Mouse (Mus musculus) intestine, postnatal 0 days (tissue): ENCODE results near the gene 1110008L16Rik. TPM values are rescaled to one million over a fixed set of nuclear protein-coding genes. Genes with fewer than 3 reads are reported as not detected.
"Not testable (repeated sequence)": the region's sequence is repeated elsewhere in the genome, so short reads cannot be mapped to it uniquely, and the experiment has no call there.

ENCODE experiments used
- ATAC-seq: fragments of 200-750 bp; cut with Nextera tagmentation; 2 replicates; pipeline ENCODE4 v1.8.0; 2017; ENCODE audit warnings: mild to moderate bottlenecking, moderate TSS enrichment, moderate library complexity
- H3K27ac ChIP-seq: fragments of 300-500 bp; sonication (generic); 2 replicates; pipeline ENCODE4 v1.5.1; 2014; ENCODE audit warnings: mild to moderate bottlenecking, low read depth, low read length, moderate library complexity
- H3K27me3 ChIP-seq: fragments of 300-500 bp; sonication (generic); replicated peaks from 2 replicates; pipeline ENCODE4 v1.6.1; 2014; ENCODE audit warnings: low read length, mixed read lengths; ENCODE audit not compliant: control insufficient read depth, insufficient read depth
- H3K36me3 ChIP-seq: fragments of 300-500 bp; sonication (generic); 2 replicates; pipeline ENCODE4 v1.6.1; 2014; ENCODE audit warnings: mild to moderate bottlenecking, moderate library complexity; ENCODE audit not compliant: control insufficient read depth, insufficient read depth
- H3K4me1 ChIP-seq: fragments of 300-500 bp; sonication (generic); replicated peaks from 2 replicates; pipeline ENCODE4 v1.6.1; 2014; ENCODE audit warnings: antibody characterized with exemption, low read length, mixed read lengths; ENCODE audit not compliant: control insufficient read depth, insufficient read depth
- H3K4me2 ChIP-seq: fragments of 300-500 bp; sonication (generic); replicated peaks from 2 replicates; pipeline ENCODE4 v1.6.1; 2014; ENCODE audit warnings: low read depth, mild to moderate bottlenecking, moderate library complexity
- H3K4me3 ChIP-seq: fragments of 300-500 bp; sonication (generic); 2 replicates; pipeline ENCODE4 v1.5.1; 2014; ENCODE audit warnings: low read depth, low read length
- H3K9ac ChIP-seq: fragments of 300-500 bp; sonication (generic); 2 replicates; pipeline ENCODE4 v1.6.1; 2014; ENCODE audit warnings: mild to moderate bottlenecking, low read depth, low read length
- H3K9me3 ChIP-seq: fragments of 300-500 bp; sonication (generic); 2 replicates; pipeline ENCODE4 v1.6.1; 2016; ENCODE audit warnings: mixed run types; ENCODE audit not compliant: control insufficient read depth
- CTCF ChIP-seq: sonication (generic); IDR thresholded peaks from 2 replicates; pipeline ENCODE4 v1.5.1; 2016; ENCODE audit warnings: low read depth, mild to moderate bottlenecking, control low read depth, antibody characterized with exemption, moderate library complexity
- WGBS: fragments of 180-500 bp; shearing (Covaris S2); extraction: QIAGEN DNeasy Blood & Tissue Kit; methylation state at CpG from one replicate; pipeline ENCODE4 v1.1.7; 2014; 5-methylcytosine and 5-hydroxymethylcytosine counted together
- polyA plus RNA-seq: library from polyadenylated mRNA; unstranded; fragments of >200 nt; fragmentation: Nextera tagmentation; extraction: Ambion mirVana; gene quantifications from 2 replicates; pipeline ENCODE4 v1.2.1, GENCODE M21; 2015

Gene 1110008L16Rik
- polyA plus RNA-seq, 1 experiment from 2014 or later, result 11.9 TPM

DNA sequence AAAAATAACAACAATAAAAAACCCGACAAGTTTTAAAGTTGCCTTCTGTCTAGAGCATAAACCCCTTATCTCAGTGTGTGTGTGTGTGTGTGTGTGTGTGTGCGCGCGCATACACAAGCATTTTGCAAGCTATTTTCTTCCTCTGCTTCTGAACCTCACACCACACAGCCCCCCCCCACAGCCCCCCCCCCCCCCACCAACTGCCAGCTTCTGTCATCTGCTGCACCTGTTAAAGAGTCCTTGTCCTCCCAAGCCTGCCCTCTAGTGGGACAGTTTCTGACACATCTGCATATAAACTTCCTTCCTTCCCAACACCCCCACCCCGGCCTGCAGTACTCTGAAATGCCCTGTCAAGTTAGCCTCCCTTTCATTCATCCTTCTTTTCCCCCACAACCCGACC lies 89.1 kb downstream of the 1110008L16Rik start:
- no peaks in the 10 kb centered on the region for H3K27me3 ChIP-seq
- no peaks in the 10 kb centered on the region; the same call in 1 of the 2 replicates for H3K36me3 ChIP-seq
- H3K9me3 ChIP-seq, result no peaks in the 10 kb centered on the region
- H3K4me2 ChIP-seq, result no peak overlapping the region
- peak; percentile 64 for TF ChIP-seq CTCF
- 63% methylated on average over 6 of the region's 6 CpGs for WGBS
- H3K27ac ChIP-seq, result no peak overlapping the region
- H3K4me1 ChIP-seq, result no peaks in the 10 kb centered on the region
- peak; percentile 32 for ATAC-seq
- no peak overlapping the region for H3K9ac ChIP-seq
- H3K4me3 ChIP-seq, result no peak overlapping the region

DNA sequence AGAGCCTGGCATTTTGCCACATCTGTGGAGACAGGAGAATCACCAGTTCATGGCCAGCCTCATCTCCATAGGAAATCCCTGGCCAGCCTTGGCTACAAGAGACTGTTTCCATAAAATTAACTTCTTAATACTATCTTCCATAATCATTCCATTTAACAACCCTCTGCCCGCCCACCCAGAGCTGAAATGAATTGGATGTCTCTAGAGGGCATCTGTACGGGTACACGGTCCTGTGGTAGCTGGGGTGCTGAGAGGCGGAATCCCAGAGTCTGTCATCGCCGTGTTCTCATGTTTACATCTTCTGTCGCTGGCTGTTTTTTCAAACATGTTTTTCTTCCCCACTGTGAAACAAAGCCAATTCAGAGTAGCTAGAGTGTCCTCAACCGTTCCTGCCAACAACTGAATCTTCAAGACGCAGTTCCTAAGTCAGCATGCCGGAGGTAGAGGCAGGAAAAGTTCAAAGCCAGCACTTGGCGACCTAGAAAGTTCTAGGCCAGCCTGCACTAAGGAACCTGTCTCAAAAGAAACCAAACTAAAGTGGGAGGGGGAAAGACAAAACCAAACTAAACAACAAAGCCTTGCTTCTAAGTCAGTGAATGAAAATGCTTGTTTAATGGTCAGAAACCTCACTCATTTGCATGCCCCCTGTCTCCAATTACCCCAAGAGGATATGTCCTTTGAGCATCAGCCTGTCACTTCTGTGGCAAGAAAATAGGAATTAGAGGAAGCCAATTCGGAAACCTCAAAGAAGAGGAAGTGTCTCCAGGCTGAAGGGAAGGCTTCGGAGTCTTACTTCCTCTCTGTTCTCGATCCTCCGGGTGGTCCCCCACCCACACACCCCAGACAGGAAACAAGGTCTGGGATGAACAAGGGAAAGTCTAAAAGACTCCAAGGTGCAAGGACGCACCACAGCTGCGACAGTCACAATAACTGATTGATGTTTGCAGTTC lies 90.0 kb downstream of the 1110008L16Rik start:
- no peak for ATAC-seq
- H3K9ac ChIP-seq, result no peak overlapping the region

DNA sequence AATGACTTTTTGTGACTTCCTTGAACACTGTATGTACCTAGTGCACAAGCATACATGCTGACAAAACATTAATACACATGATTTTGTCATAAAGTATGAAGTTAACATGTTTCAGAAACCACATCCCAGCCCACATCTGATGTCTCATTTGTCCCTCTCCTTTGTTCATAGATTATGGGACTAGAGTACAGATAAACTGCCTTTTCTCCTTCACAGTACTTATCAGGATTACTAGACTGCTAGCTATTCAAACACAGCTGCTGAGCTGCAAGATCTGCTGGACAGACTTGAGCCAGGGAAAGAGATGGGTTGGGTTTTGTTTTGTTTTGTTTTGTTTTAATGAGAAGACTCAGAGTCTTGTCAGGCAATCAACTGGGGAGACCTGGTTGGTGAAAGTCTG lies 92.7 kb downstream of the 1110008L16Rik start:
- no peak overlapping the region for H3K27ac ChIP-seq
- H3K4me1 ChIP-seq, result no peaks in the 10 kb centered on the region

More for the DNA sequence above, 90.0 kb downstream of the 1110008L16Rik start:
- H3K4me3 ChIP-seq, result no peak overlapping the region
- H3K36me3 ChIP-seq, result no peaks in the 10 kb centered on the region; the same call in 1 of the 2 replicates
- H3K4me1 ChIP-seq, result no peaks in the 10 kb centered on the region
- TF ChIP-seq CTCF, result no peak
- H3K27me3 ChIP-seq, result no peaks in the 10 kb centered on the region
- H3K4me2 ChIP-seq, result no peak overlapping the region
- H3K9me3 ChIP-seq, result no peaks in the 10 kb centered on the region
- 74% methylated on average over 17 of the region's 17 CpGs for WGBS
- H3K27ac ChIP-seq, result no peak overlapping the region

DNA sequence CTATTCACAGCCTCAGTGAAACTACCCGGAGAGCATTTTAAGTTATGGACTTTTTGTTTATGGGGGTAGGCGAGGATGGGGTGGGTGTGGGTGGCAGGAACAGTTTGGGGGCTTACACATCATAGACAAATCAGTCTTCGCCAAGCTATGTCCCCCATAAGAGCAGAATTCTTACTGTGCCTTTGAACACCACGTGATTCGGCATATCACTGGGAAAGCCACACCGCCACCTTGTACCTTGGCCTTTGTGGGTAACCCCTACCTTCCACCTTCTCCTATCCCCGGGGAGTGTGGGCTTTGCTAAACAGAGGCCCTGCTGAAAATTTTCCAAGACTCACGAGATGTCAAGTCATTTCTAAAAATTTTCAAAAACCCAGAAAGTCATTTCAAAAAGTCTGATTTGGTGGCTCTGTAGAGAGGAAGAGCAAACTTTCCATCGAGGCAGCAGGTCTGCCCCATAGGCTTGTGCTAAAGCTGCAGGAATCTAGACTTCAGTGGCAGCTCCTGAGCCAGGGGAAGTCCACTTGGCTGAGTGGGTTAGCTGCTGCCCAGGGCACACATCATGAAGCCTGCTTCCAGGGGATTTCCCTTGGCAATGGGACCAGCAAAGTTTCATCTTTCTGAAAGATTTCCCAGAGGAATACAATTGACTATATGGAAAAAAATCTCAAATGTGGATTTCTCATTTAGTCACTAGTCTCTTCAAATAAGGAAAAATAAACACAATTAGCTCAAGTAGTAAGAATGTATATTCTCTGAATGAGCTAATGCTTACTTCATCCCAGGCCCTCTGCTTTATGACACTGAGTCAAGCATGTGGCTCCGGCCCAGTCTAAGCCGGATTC lies 93.6 kb downstream of the 1110008L16Rik start:
- TF ChIP-seq CTCF, result no peak
- no peak for ATAC-seq
- WGBS, result 82% methylated on average over 11 of the region's 11 CpGs
- H3K27me3 ChIP-seq, result no peaks in the 10 kb centered on the region
- no peak overlapping the region for H3K4me2 ChIP-seq
- H3K4me3 ChIP-seq, result no peak overlapping the region
- no peaks in the 10 kb centered on the region for H3K4me1 ChIP-seq
- H3K36me3 ChIP-seq, result no peaks in the 10 kb centered on the region
- no peak overlapping the region for H3K9ac ChIP-seq
- no peaks in the 10 kb centered on the region for H3K9me3 ChIP-seq
- no peak overlapping the region for H3K27ac ChIP-seq

More for the DNA sequence above, 92.7 kb downstream of the 1110008L16Rik start:
- Histone ChIP-seq H3K4me2 (no peak overlapping the region), H3K36me3 (no peaks in the 10 kb centered on the region), H3K9me3 (no peaks in the 10 kb centered on the region), H3K4me3 (no peak overlapping the region), H3K27me3 (no peaks in the 10 kb centered on the region), H3K9ac (no peak overlapping the region)
- no peak for ATAC-seq
- TF ChIP-seq CTCF, result no peak

DNA sequence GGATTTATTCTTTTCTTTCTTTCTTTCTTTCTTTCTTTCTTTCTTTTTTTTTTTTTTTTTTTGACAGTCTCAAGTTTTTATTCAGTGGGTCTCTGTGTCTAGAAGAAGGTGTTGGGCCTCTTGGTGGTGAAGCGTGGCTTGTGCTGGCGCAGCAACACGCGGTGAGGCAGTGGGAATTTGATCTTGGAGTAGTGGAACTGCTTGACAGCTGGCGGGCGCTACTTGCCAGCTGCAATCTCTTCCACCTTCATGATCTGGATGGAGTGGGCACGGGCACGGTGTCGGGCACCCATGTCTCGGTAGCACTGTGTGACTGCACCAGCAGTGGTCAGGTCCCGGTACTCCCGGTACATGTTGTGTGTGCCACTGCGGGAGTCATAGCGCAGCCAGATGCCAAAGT lies 96.2 kb downstream of the 1110008L16Rik start:
- WGBS, result 96% methylated on average over 14 of the region's 14 CpGs
- not testable (repeated sequence) for ATAC-seq

DNA sequence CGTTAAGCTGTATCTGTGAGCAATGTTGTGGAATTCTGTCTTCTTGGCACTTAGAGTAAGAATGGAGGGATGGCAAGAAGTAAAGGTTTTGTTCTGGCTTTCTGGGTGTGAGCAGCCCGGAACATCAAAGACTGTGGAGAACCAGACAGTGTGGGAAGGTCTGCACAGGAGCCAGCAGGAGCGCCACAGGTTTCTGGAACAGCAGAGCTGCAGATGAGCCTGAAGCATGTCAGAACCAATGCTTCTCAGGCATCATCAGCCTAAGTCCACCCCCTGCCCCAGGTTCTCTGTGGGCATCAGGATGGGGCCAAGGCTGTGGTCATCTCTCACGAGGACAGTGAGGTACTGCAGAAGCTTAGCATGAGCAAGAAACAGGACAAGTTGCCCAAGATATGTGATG lies 97.2 kb downstream of the 1110008L16Rik start:
- 92% methylated on average over 4 of the region's 4 CpGs for WGBS
- Histone ChIP-seq H3K9me3 (no peaks in the 10 kb centered on the region), H3K9ac (no peak overlapping the region)

More for the DNA sequence above, 96.2 kb downstream of the 1110008L16Rik start:
- H3K36me3 ChIP-seq, H3K9ac ChIP-seq, H3K27me3 ChIP-seq, H3K4me1 ChIP-seq, H3K4me2 ChIP-seq, H3K27ac ChIP-seq, H3K4me3 ChIP-seq, H3K9me3 ChIP-seq: not testable (repeated sequence)

More for the DNA sequence above, 97.2 kb downstream of the 1110008L16Rik start:
- H3K4me3 ChIP-seq, result no peak overlapping the region
- no peaks in the 10 kb centered on the region for H3K36me3 ChIP-seq
- H3K4me2 ChIP-seq, result no peak overlapping the region
- no peak overlapping the region for H3K27ac ChIP-seq
- peaks cover 8% of the 10 kb centered on the region for H3K4me1 ChIP-seq
- no peaks in the 10 kb centered on the region for H3K27me3 ChIP-seq
- TF ChIP-seq CTCF, result no peak
- ATAC-seq, result no peak
